Mouse (Mus musculus) liver, embryonic 14.5 days (tissue): ENCODE data around the gene Kif1c. TPM values are rescaled to one million over a fixed set of nuclear protein-coding genes. Genes with fewer than 3 reads are reported as not detected.
A peak's percentile ranks its signal among the peaks of the same experiment; 100 is the strongest.

ENCODE experiments used
- ATAC-seq: fragments of 200-750 bp; cut with Nextera tagmentation; 2 replicates; pipeline ENCODE4 v1.8.0; 2017; ENCODE audit warnings: moderate number of reproducible peaks, mild to moderate bottlenecking, moderate library complexity; ENCODE audit not compliant: insufficient read depth
- DNase-seq, 3 experiments: peaks; one replicate each; pipeline ENCODE4 v3.0.0-alpha.2; 2012 to 2013; ENCODE audit warnings: low read depth in 3 of 3, low spot score in 3 of 3
- H3K27ac ChIP-seq: fragments of 300-500 bp; sonication (generic); 2 replicates; pipeline ENCODE4 v1.5.1; 2014; ENCODE audit warnings: moderate library complexity, mild to moderate bottlenecking, control low read depth, inconsistent platforms
- H3K27me3 ChIP-seq: fragments of 300-500 bp; sonication (generic); 2 replicates; pipeline ENCODE4 v1.6.1; 2014; ENCODE audit warnings: mild to moderate bottlenecking, low read length, moderate library complexity; ENCODE audit not compliant: control insufficient read depth, insufficient read depth
- H3K36me3 ChIP-seq: fragments of 300-500 bp; sonication (generic); replicated peaks from 2 replicates; pipeline ENCODE4 v1.6.1; 2014; ENCODE audit warnings: low read depth; ENCODE audit not compliant: control insufficient read depth, insufficient read depth
- H3K4me1 ChIP-seq, 2 experiments: fragments of 200-500 bp in 1 of 2; fragments of 300-500 bp in 1 of 2; sonication (generic) in 1 of 2; replicated peaks; 2 replicates each; pipeline ENCODE4 v1.6.1; 2012 to 2014; ENCODE audit warnings: antibody characterized with exemption in 1 of 2, inconsistent platforms in 1 of 2, low read length in 1 of 2; ENCODE audit not compliant: control insufficient read depth in 2 of 2, insufficient read depth in 2 of 2
- H3K4me2 ChIP-seq: fragments of 300-500 bp; sonication (generic); 2 replicates; pipeline ENCODE4 v1.6.1; 2014; ENCODE audit warnings: low read depth, mild to moderate bottlenecking, control low read depth, moderate library complexity
- H3K4me3 ChIP-seq, 2 experiments: fragments of 200-500 bp in 1 of 2; fragments of 300-500 bp in 1 of 2; sonication (generic) in 1 of 2; 2 replicates each; pipeline ENCODE4 v1.5.1; 2012 to 2014; ENCODE audit warnings: low read depth in 2 of 2, low read length in 2 of 2, mild to moderate bottlenecking in 2 of 2, control low read depth in 1 of 2, inconsistent platforms in 1 of 2, moderate library complexity in 1 of 2; ENCODE audit not compliant: insufficient read depth in 1 of 2
- H3K9ac ChIP-seq: fragments of 300-500 bp; sonication (generic); replicated peaks from 2 replicates; pipeline ENCODE4 v1.6.1; 2014; ENCODE audit warnings: mild to moderate bottlenecking, control low read depth, moderate library complexity
- H3K9me3 ChIP-seq: fragments of 300-500 bp; sonication (generic); 2 replicates; pipeline ENCODE4 v1.6.1; 2016; ENCODE audit warnings: low read length, mixed read lengths; ENCODE audit not compliant: control insufficient read depth
- CTCF ChIP-seq: IDR thresholded peaks from 2 replicates; pipeline ENCODE4 v1.5.1; 2016; ENCODE audit warnings: antibody characterized with exemption, low read depth, control low read depth
- EP300 ChIP-seq: IDR thresholded peaks from 2 replicates; pipeline ENCODE4 v1.6.1; 2016; ENCODE audit warnings: antibody characterized with exemption, low read depth
- WGBS: fragments of 180-500 bp; shearing (Covaris S2); extraction: QIAGEN DNeasy Blood & Tissue Kit; methylation state at CpG from one replicate; pipeline ENCODE4 v1.1.7; 2014; ENCODE audit not compliant: insufficient replicate concordance; 5-methylcytosine and 5-hydroxymethylcytosine counted together
- polyA plus RNA-seq, 2 experiments: library from polyadenylated mRNA; depleted of rRNA in 1 of 2; stranded (reverse) in 1 of 2; unstranded in 1 of 2; fragments of >200 nt; fragmentation: Nextera tagmentation in 1 of 2; extraction: Ambion mirVana in 1 of 2; gene quantifications; 2 replicates each; pipeline versions ENCODE4 v1.2.1 to v1.2.3; 2012 to 2014

The Kif1c gene
- polyA plus RNA-seq, 2 experiments = 2.2 to 5.9 TPM

- Histone ChIP-seq H3K9ac (no peak overlapping the region; the same call in 1 of the 2 replicates), H3K4me1 (peaks cover 27 to 30% of the 10 kb centered on the region in 2 experiments)
These were observed 43.9 kb upstream of the Kif1c start for GRCm38 (mm10) chr11:70656456-70656927.

GRCm38 (mm10) chr11:70656964-70657363 is 43.4 kb upstream of the Kif1c start, which contains the start of gene Eno3:
Eno3 (plus strand) TSS chr11:70657202.
- 14% methylated on average over 3 of the region's 3 CpGs for WGBS

More at GRCm38 (mm10) chr11:70656456-70656927, 43.9 kb upstream of the Kif1c start:
- Histone ChIP-seq H3K4me3 (peak overlapping the region; percentile 21 to 97), H3K9me3 (no peaks in the 10 kb centered on the region), H3K36me3 (peaks cover 14% of the 10 kb centered on the region), H3K27ac (no peak overlapping the region), H3K27me3 (no peaks in the 10 kb centered on the region; the same call in 1 of the 2 replicates), H3K4me2 (peak overlapping the region; percentile 85)
- WGBS = 23% methylated on average over 16 of the region's 16 CpGs
- ATAC-seq (no peak), DNase-seq (no peak)
- TF ChIP-seq CTCF (no peak), EP300 (no peak)

GRCm38 (mm10) chr11:70657573-70657972 is 42.8 kb upstream of the Kif1c start:
- H3K4me3 ChIP-seq = no peak overlapping the region
- no peak for TF ChIP-seq CTCF
- TF ChIP-seq EP300 = no peak
- no peak overlapping the region for H3K9ac ChIP-seq
- no peaks in the 10 kb centered on the region for H3K9me3 ChIP-seq
- 50% methylated on average over 6 of the region's 6 CpGs for WGBS
- no peak overlapping the region for H3K4me2 ChIP-seq
- DNase-seq (no peak), ATAC-seq (no peak)
- peaks cover 4% of the 10 kb centered on the region for H3K36me3 ChIP-seq
- H3K4me1 ChIP-seq = peaks cover 19 to 20% of the 10 kb centered on the region in 2 experiments
- no peak overlapping the region for H3K27ac ChIP-seq
- H3K27me3 ChIP-seq = no peaks in the 10 kb centered on the region; the same call in 1 of the 2 replicates

More at GRCm38 (mm10) chr11:70656964-70657363, 43.4 kb upstream of the Kif1c start, which contains the start of gene Eno3:
- TF ChIP-seq EP300 (no peak), CTCF (no peak)
- H3K4me2 ChIP-seq = peak within 1 kb of the TSS; percentile 85
- no peaks in the 10 kb centered on the region for H3K9me3 ChIP-seq
- H3K9ac ChIP-seq = peak within 1 kb of the TSS; percentile 99
- peak within 1 kb of the TSS; percentile 21 to 97 for H3K4me3 ChIP-seq
- peaks cover 23 to 25% of the 10 kb centered on the region in 2 experiments for H3K4me1 ChIP-seq
- no peaks in the 10 kb centered on the region; the same call in 1 of the 2 replicates for H3K27me3 ChIP-seq
- ATAC-seq (no peak), DNase-seq (no peak)
- peaks cover 10% of the 10 kb centered on the region for H3K36me3 ChIP-seq
- peak within 1 kb of the TSS; percentile 91 for H3K27ac ChIP-seq

- H3K4me2 ChIP-seq = no peak overlapping the region
- H3K4me3 ChIP-seq = no peak overlapping the region
- 73% methylated on average over 9 of the region's 9 CpGs for WGBS
- H3K27me3 ChIP-seq = no peaks in the 10 kb centered on the region; the same call in 1 of the 2 replicates
- no peak overlapping the region for H3K9ac ChIP-seq
- TF ChIP-seq EP300 (no peak), CTCF (no peak)
- peaks cover 15 to 20% of the 10 kb centered on the region in 2 experiments for H3K4me1 ChIP-seq
- no peak overlapping the region for H3K27ac ChIP-seq
- no peak for ATAC-seq
- no peak for DNase-seq
- H3K36me3 ChIP-seq = peaks cover 2% of the 10 kb centered on the region
- no peaks in the 10 kb centered on the region for H3K9me3 ChIP-seq
These were observed 42.4 kb upstream of the Kif1c start for GRCm38 (mm10) chr11:70657991-70658390.

GRCm38 (mm10) chr11:70658521-70658920 is 41.8 kb upstream of the Kif1c start:
- ATAC-seq = no peak
- Histone ChIP-seq H3K27ac (no peak overlapping the region), H3K27me3 (no peaks in the 10 kb centered on the region; the same call in 1 of the 2 replicates), H3K36me3 (peaks cover 5% of the 10 kb centered on the region), H3K4me3 (no peak overlapping the region), H3K9me3 (no peaks in the 10 kb centered on the region), H3K9ac (no peak overlapping the region), H3K4me1 (peaks cover 15 to 20% of the 10 kb centered on the region in 2 experiments), H3K4me2 (no peak overlapping the region)
- TF ChIP-seq CTCF (no peak), EP300 (no peak)
- DNase-seq = no peak
- 68% methylated on average over 5 of the region's 5 CpGs for WGBS
